Mouse (Mus musculus) embryonic facial prominence, embryonic 10.5 days (tissue): ENCODE results near the gene Apom. TPM values are rescaled to one million over a fixed set of nuclear protein-coding genes. Genes with fewer than 3 reads are reported as not detected.
"Not testable (repeated sequence)": the region's sequence is repeated elsewhere in the genome, so short reads cannot be mapped to it uniquely, and the experiment has no call there.

Source experiments
- DNase-seq: peaks from one replicate; pipeline ENCODE4 v3.0.0-alpha.2; 2017; ENCODE audit warnings: low spot score
- H3K27ac ChIP-seq: fragments of 300-500 bp; sonication (generic); replicated peaks from 2 replicates; pipeline ENCODE4 v1.5.1; 2016; ENCODE audit warnings: mild to moderate bottlenecking
- H3K27me3 ChIP-seq: fragments of 300-500 bp; sonication (generic); replicated peaks from 2 replicates; pipeline ENCODE4 v1.6.1; 2016; ENCODE audit warnings: low read depth, mild to moderate bottlenecking; ENCODE audit not compliant: poor library complexity, severe bottlenecking
- H3K36me3 ChIP-seq: fragments of 300-500 bp; sonication (generic); replicated peaks from 2 replicates; pipeline ENCODE4 v1.6.1; 2016; ENCODE audit warnings: mild to moderate bottlenecking, moderate library complexity
- H3K4me1 ChIP-seq: fragments of 300-500 bp; sonication (generic); 2 replicates; pipeline ENCODE4 v1.6.1; 2016
- H3K4me3 ChIP-seq: fragments of 300-500 bp; sonication (generic); 2 replicates; pipeline ENCODE4 v1.5.1; 2016; ENCODE audit warnings: mild to moderate bottlenecking, moderate library complexity
- H3K9me3 ChIP-seq: fragments of 300-500 bp; sonication (generic); 2 replicates; pipeline ENCODE4 v1.6.1; 2016; ENCODE audit warnings: mild to moderate bottlenecking
- WGBS: fragments of 180-500 bp; shearing (Covaris S2); methylation state at CpG from one replicate; pipeline ENCODE4 v1.1.7; 2016; 5-methylcytosine and 5-hydroxymethylcytosine counted together
- polyA plus RNA-seq: library from polyadenylated mRNA; unstranded; fragments of >200 nt; fragmentation: Nextera tagmentation; extraction: Ambion mirVana; gene quantifications from 2 replicates; pipeline ENCODE4 v1.2.1, GENCODE M21; 2016

The Apom gene
- polyA plus RNA-seq, 1 experiment from 2014 or later = 0.69 TPM

DNA sequence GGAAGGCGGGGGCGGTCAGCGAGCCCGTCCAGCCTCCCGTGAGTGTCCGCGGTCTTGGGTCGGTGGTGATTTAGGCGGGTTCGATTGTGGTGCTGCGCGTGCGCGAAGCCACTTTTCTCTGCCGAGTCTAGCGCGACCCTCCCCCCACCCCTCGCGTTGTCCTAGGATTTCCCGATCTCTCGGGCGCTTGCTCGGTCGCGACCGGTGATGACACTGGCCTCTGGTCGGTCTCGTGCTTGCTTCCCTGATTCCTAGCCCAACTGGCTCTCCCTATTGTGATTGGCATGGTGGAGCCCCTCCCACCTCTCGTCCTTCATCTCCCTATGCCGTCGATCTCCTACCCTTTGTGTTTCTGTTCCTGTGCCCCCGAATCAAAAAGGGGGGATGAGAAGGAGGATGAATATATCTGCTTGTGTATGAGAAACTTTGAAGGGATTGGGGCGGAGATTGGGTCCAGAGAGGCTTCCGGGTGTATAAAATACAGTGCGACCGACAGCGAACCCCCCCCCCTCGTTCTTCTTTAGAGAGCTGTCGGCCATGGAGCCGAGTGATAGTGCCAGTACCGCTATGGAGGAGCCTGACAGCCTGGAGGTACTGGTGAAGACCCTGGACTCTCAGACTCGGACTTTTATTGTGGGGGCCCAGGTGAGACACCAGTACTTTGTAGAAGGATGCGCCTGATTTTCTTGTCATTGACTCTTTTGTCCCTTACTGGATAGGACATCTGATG is 3.9 kb upstream of the Apom start:
- WGBS = under 1% methylated on average over 43 of the region's 43 CpGs
- Histone ChIP-seq H3K27ac (peak overlapping the region; percentile 99), H3K4me3 (peak overlapping the region; percentile 89), H3K9me3 (no peaks in the 10 kb centered on the region), H3K36me3 (peaks cover 40% of the 10 kb centered on the region), H3K27me3 (no peaks in the 10 kb centered on the region), H3K4me1 (peaks cover 16% of the 10 kb centered on the region)
- no peak for DNase-seq

DNA sequence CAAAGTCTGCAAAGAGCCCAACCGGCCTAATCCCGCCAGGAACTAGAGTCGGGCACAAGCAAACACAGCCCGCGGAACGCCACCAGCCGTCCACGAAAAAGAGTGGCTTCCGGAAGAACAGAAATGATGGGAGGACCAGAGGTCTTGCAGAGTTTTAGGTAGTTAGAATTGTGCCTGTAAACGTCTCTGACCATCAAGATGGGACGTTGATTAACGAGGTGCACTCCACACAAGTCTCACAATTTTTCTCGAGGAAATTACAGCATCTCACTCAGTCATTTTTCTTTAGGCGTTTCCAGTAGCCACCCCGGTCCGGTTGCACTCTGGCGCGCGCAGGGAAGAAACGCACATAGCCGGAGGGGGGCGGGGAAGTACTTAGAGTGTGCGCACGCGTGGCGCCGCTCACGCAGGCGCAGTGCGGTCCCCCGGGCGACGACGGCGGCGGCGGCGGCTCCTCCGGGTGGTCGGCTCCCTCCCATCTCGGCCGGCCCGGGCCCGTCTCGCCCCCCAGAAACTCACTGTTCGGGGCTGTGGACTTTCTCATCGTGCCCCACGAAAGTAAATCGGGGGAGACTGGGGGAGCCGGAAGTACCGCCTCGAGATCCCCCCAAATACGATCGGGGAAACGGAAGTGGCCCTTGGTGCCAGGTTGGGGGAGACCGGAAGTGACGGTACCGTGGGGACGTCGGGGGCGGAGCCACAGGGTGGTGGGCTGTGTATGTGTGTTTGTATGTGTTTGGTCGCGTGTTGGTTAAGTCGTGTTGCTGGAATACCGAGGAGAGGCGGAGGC is 3.1 kb upstream of the Apom start, which contains the start of gene Bag6:
Gene Bag6, plus strand, starts transcription at position 378 of the 790 bp plus-strand sequence.
- peak; percentile 94 for DNase-seq
- H3K36me3 ChIP-seq = peaks cover 39% of the 10 kb centered on the region
- H3K27me3 ChIP-seq = no peaks in the 10 kb centered on the region
- H3K9me3 ChIP-seq = no peaks in the 10 kb centered on the region
- H3K4me3 ChIP-seq = peak within 1 kb of the TSS; percentile 89
- under 1% methylated on average over 66 of the region's 66 CpGs for WGBS
- peaks cover 16% of the 10 kb centered on the region for H3K4me1 ChIP-seq
- H3K27ac ChIP-seq = peak within 1 kb of the TSS; percentile 99

DNA sequence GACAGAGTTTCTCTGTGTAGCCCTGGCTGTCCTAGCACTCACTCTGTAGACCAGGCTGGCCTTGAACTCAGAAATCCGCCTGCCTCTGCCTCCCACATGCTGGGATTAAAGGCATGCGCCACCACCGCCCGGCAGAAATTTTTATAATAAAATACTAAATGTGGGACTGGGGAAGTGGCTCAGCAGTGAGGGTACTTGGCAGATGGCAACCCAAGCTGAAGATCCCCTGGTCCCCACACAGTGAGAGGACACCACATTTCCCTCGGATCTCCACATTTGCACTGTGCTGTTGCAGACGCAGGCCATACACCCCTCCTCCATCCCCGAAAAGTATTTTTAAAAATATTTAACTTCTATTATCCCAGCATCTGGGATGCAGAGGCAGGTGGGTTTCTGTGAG is 1.7 kb upstream of the Apom start:
- Histone ChIP-seq H3K36me3 (peaks cover 37% of the 10 kb centered on the region), H3K4me1 (peaks cover 18% of the 10 kb centered on the region), H3K27ac (no peak overlapping the region), H3K27me3 (no peaks in the 10 kb centered on the region), H3K9me3 (no peaks in the 10 kb centered on the region), H3K4me3 (no peak overlapping the region)
- WGBS = 93% methylated on average over 7 of the region's 7 CpGs
- DNase-seq = no peak

DNA sequence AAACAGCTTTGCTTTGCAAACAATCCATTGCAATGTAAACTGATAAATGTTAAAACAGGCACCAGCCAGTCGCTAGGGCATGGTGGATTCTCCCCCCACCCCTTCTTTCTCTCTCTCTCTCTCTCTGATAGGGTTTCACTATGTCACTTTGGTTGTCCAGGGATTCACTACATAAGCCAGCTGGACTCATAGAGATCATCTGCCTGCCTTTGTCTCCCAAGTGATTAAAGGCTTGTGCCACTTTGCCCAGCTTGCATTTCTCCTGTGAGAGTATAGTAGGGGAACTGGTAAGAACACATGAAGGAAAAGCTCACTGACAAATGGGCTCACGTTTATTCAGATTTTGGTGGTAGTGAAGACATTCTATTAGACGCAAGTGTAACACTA is 317 bp upstream of the Apom start:
- DNase-seq = no peak

DNA sequence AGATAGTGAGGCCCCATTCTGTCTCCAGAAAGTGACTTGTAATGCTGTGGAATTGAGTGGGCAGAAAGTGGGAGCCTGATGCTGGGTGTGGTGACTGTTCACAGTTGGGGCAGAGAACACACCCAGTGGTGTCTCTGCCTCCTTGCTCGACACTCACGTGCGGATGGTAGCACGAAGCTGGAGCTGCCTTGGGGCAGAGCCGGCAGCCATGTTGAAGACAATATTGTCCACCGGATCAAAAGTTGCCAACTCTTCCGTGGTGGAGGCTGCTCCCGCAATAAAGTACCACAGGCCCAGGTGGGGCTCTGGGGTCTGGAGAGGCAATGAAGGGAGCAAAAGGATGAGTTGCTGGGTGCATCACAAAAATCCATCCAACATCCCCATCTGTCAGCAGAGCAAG is 812 bp downstream of the Apom start:
- peaks cover 23% of the 10 kb centered on the region for H3K4me1 ChIP-seq
- 92% methylated on average over 8 of the region's 8 CpGs for WGBS
- H3K36me3 ChIP-seq = peaks cover 34% of the 10 kb centered on the region
- H3K4me3 ChIP-seq = 0 out of 2 replicates have a peak overlapping the region, but pooled peaks have one; percentile 2
- H3K27ac ChIP-seq = no peak overlapping the region
- no peaks in the 10 kb centered on the region for H3K27me3 ChIP-seq
- no peak for DNase-seq
- H3K9me3 ChIP-seq = no peaks in the 10 kb centered on the region

More for the DNA sequence above, 317 bp upstream of the Apom start:
- Histone ChIP-seq H3K27me3 (no peaks in the 10 kb centered on the region), H3K4me3 (no peak overlapping the region), H3K27ac (no peak overlapping the region), H3K4me1 (peaks cover 23% of the 10 kb centered on the region), H3K9me3 (no peaks in the 10 kb centered on the region), H3K36me3 (peaks cover 34% of the 10 kb centered on the region)
- WGBS = 73% methylated on average over 3 of the region's 3 CpGs

DNA sequence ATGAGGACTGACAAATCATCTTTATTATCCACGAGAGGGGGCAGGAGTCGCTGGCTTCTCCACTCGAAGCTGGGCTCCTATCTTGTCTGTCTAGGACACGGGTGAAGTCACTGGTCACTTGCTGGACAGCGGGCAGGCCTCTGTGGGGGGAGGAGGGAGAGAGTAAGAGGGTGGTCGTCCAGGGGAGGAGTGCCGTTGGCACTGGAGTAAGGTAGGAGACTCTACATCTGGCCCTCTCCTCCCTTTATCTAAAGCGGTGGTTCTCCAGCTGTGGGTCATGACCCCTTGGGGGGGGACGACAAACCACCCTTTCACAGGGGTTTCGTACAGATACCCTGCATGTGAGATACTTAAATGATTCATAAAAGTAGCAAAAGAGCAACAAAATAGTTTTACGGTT is 2.9 kb downstream of the Apom start:
- Histone ChIP-seq H3K27me3 (no peaks in the 10 kb centered on the region), H3K4me3 (no peak overlapping the region), H3K9me3 (no peaks in the 10 kb centered on the region), H3K36me3 (peaks cover 45% of the 10 kb centered on the region), H3K27ac (no peak overlapping the region), H3K4me1 (peaks cover 35% of the 10 kb centered on the region)
- no peak for DNase-seq
- WGBS = 70% methylated on average over 11 of the region's 11 CpGs

DNA sequence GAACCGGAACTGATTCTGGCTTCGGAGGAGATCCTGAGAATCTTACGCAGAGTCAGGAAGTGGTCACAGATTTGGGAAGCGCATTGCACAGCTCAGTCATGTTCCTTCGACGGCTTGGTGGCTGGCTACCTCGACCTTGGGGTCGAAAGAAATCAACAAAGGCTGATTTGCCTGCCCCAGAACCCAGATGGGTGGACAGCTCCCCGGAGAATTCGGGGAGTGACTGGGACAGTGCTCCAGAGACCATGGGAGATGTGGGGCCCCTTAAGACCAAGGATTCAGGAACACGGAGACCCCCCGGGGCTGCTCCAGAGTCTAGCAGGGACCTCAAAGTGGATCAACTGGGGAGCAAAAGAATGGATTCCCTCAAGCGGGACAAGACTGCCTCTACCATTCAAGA is 4.8 kb downstream of the Apom start:
- H3K27me3 ChIP-seq = no peaks in the 10 kb centered on the region
- peak overlapping the region; percentile 74 for H3K4me3 ChIP-seq
- peaks cover 55% of the 10 kb centered on the region for H3K36me3 ChIP-seq
- no peak for DNase-seq
- WGBS = 71% methylated on average over 13 of the region's 13 CpGs
- H3K9me3 ChIP-seq = no peaks in the 10 kb centered on the region
- peaks cover 43% of the 10 kb centered on the region for H3K4me1 ChIP-seq
- H3K27ac ChIP-seq = peak overlapping the region; percentile 90; the same call in 1 of the 2 replicates

DNA sequence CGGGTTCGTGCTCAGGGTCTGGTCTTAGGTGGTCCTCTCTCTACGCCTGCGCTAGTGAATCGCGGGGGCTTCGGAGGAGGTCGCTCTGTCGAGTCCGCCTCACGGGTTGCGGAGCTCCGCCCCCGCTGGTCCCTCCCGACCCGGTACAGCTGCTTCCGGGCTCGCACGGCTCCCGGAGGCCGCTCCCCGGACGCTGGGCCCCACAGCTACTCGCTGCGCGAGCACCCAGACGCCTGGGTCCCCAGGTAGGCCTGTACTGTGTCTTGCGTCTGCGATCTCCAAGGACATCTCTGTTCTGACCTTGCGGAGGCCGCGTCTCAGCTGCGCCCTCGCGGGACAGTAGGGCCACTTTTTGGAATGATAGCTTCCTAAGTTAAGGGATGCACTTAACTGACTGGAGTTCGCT is 5.6 kb downstream of the Apom start, which contains the start of gene D17H6S53E:
Gene D17H6S53E, plus strand, starts transcription at position 168 of the 406 bp plus-strand sequence.
- no peaks in the 10 kb centered on the region for H3K9me3 ChIP-seq
- no peaks in the 10 kb centered on the region for H3K27me3 ChIP-seq
- H3K4me1 ChIP-seq = peaks cover 43% of the 10 kb centered on the region
- WGBS = under 1% methylated on average over 36 of the region's 36 CpGs
- H3K27ac ChIP-seq = peak within 1 kb of the TSS; percentile 90
- H3K36me3 ChIP-seq = peaks cover 54% of the 10 kb centered on the region
- DNase-seq = peak; percentile 83
- peak within 1 kb of the TSS; percentile 74 for H3K4me3 ChIP-seq

DNA sequence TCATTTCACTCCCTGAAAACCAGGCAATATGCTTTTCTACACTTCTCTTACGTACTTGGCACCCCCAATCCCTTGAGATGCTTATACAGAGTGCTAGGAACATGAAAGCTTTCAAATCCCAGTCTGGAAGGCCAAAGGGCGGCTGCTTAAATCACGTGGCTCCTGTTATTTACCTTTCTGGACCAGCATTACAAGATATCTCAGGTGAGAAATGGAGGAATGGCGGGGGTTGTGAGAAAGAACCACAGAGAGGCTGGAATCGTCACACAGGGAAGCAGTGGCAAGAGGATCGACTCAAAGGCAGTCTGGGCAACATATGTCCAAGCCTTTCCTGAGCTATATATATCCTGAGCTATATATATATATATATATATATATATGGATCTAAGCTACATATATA is 6.3 kb downstream of the Apom start:
- H3K9me3 ChIP-seq = no peaks in the 10 kb centered on the region
- peaks cover 49% of the 10 kb centered on the region for H3K36me3 ChIP-seq
- no peaks in the 10 kb centered on the region for H3K27me3 ChIP-seq
- H3K4me3 ChIP-seq = peak overlapping the region; percentile 74
- no peak for DNase-seq
- no peak overlapping the region for H3K27ac ChIP-seq
- WGBS = 33% methylated on average over 6 of the region's 6 CpGs
- peaks cover 44% of the 10 kb centered on the region for H3K4me1 ChIP-seq

DNA sequence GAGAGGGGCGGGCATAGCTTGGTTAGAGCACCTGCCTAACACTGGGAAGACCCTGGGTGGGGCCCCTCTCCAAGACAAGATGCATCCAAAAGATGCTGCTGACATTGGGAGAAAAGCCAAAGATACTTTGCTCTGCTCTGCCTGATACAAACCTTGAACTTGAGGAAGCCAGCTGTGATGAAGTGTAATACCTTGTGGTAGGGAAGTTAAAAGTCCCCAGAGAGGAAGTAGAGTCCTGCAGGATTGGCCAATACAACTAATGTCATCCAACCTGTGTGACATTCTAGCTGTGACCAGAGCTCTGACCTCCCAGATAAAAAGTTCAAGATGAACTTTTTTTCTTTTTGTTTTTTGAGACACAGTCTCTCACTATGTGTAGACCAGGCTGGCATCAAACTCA is 6.8 kb downstream of the Apom start:
- Histone ChIP-seq H3K36me3 (peaks cover 44% of the 10 kb centered on the region), H3K4me1 (peaks cover 49% of the 10 kb centered on the region), H3K27ac (no peak overlapping the region), H3K4me3 (peak overlapping the region; percentile 74; the same call in 1 of the 2 replicates), H3K9me3 (no peaks in the 10 kb centered on the region), H3K27me3 (no peaks in the 10 kb centered on the region)
- WGBS = 98% methylated on average over 1 of the region's 1 CpGs
- DNase-seq = no peak

DNA sequence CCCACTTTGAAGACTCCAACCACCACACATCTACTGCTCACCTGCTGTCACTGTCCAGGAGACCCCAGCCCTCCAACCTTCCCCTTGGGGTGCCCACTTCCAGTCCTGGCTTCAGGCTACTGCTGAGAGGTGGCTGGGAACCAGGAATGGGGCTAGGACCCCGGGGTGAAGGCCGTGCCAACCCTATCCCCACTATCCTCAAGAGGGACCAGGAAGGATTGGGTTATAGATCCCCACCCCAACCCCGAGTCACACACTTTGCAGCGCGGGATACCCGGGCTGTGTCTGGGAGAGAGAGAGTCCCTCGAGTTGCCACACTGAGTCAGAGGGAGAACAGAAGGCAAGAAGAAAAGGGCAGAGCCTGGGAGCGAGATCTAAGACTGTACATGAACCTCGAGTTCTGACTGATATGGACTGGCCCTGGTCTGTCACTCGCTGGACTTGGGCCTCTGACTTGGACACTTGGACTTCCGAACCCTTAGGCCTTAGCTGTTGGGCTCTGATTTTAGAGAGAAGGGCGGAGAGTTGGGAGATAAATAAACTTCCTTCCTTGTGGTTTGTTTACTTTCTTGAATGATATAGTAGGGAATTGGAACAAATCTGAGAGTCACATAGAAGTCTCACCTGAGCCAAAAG is 7.5 kb downstream of the Apom start:
- peaks cover 53% of the 10 kb centered on the region for H3K4me1 ChIP-seq
- not testable (repeated sequence) for H3K27ac ChIP-seq, H3K9me3 ChIP-seq, DNase-seq, H3K27me3 ChIP-seq, H3K4me3 ChIP-seq
- H3K36me3 ChIP-seq = peaks cover 43% of the 10 kb centered on the region
- WGBS = 92% methylated on average over 12 of the region's 12 CpGs

DNA sequence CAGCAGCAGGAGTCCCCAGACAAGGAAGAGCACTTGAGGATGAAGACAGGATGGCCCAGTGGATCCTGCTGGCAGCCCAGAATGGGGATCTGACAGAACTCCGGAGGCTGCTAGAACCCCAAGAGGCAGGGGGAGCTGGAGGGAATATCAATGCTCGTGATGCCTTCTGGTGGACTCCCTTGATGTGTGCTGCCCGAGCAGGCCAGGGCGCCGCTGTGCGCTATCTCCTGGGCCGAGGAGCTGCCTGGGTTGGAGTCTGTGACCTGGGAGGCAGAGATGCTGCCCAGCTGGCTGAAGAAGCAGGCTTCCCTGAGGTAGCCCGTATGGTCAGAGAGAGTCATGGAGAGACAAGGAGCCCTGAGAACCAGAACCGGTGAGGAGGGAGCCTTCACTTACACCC is 8.6 kb downstream of the Apom start:
- Histone ChIP-seq H3K4me1 (peaks cover 49% of the 10 kb centered on the region), H3K36me3 (peaks cover 45% of the 10 kb centered on the region)
- not testable (repeated sequence) for DNase-seq, H3K27ac ChIP-seq, H3K4me3 ChIP-seq, H3K27me3 ChIP-seq, H3K9me3 ChIP-seq
- 94% methylated on average over 9 of the region's 9 CpGs for whole genome bisulfite sequencing
